Mouse (Mus musculus): Measurements from ENCODE around the gene Serpinb7.

Serpinb7 gene

GRCm38 (mm10) chr1:107502025-107502424, 102.6 kb downstream of the Serpinb7 start:
- DNase-seq: no peak

Data from right cerebral cortex, adult 18-20 months (tissue).